Mouse (Mus musculus): ENCODE measurements around the gene Arcn1.

Arcn1 gene

DNA sequence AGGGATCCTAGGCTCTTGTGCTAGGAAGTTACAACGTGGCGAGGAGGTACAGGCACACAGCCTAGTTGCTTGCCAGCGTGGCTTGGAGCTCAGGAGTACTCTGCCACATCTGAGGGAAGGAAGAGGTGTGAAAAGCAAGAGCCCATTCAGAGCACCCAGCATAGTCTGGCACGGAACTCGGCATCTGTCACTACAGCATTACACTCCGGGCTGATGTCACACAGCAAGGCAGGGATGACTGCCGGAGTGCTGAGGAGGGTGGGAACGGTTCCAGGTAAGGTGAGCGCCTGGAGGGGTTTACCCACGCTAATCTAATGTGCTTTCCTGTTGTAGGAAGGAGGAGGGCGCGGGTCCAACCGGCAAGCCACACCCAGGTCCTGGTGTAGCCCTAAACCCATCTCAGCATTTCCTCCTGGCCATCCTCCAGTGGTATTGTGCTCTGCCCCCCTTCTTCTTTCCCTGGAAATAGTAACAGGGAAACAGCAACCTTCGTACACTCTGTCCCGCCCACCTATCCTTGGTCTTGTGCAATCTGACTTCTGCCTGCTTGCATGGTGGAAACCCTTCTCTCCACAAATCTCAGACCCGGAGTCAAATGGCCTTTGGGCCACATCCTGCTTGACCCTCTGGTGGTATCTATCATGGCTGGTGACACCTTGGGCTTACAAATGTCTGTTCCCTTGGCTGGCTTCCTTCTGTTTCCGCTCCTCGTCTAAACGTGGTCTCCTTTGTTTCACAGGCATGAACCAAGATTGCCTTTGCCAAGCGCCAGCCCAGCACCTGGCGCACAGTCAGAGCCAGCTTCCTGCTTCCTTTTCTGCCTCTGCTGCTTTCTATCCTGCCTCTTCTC, 75.7 kb downstream of the Arcn1 start:
- TF ChIP-seq GATA4 (IDR thresholded peaks at IDR 0.05; ENCODE audit: insufficient replicate concordance, low read length): peak; percentile 64; the same call in 1 of the 2 replicates

Data from liver, adult (tissue).